Mouse (Mus musculus): Measurements from ENCODE around the gene Selenof.
A peak's percentile ranks its signal among the peaks of the same experiment; 100 is the strongest.

The Selenof gene

GRCm38 (mm10) chr3:144642141-144642540 lies 72.0 kb downstream of the Selenof start:
- no peak for DNase-seq (ENCODE audit: low spot score in 2 of 2)

- peak; percentile 17 to 26 for DNase-seq (ENCODE audit: low spot score in 2 of 2)
Measured at GRCm38 (mm10) chr3:144643301-144643871, 73.3 kb downstream of the Selenof start.

GRCm38 (mm10) chr3:144644202-144644601 lies 74.1 kb downstream of the Selenof start:
- DNase-seq (ENCODE audit: low spot score in 2 of 2): no peak
